Mouse (Mus musculus): ENCODE data around the gene Gm21860.
"Not testable (repeated sequence)": the region's sequence is repeated elsewhere in the genome, so short reads cannot be mapped to it uniquely, and the experiment has no call there.

GRCm38 (mm10) chrY:90732101-90732542 lies 22.5 kb downstream of the Gm21860 start:
- not testable (repeated sequence) for TF ChIP-seq POLR2A, CTCF (IDR thresholded peaks at IDR 0.05; ENCODE audit: extremely low read depth, insufficient read depth, low read length)

Data from cortical plate, adult 2 months (tissue).